Mouse (Mus musculus) forelimb bud, embryonic 11.5 days (tissue): ENCODE data around the gene Prss56.

Experiments used
- DNase-seq: peaks from one replicate; pipeline ENCODE4 v3.0.0-alpha.2; 2012; ENCODE audit warnings: low read depth, low spot score

The Prss56 gene

GRCm38 (mm10) chr1:87184751-87185139 lies 1.6 kb downstream of the Prss56 start:
- peak; percentile 53 for DNase-seq

- DNase-seq, result no peak
Measured at GRCm38 (mm10) chr1:87185526-87185925, 2.4 kb downstream of the Prss56 start.

- no peak for DNase-seq
Measured at GRCm38 (mm10) chr1:87186261-87187036, 3.3 kb downstream of the Prss56 start.

- peak; percentile 84 for DNase-seq
Measured at GRCm38 (mm10) chr1:87187037-87187355, 3.9 kb downstream of the Prss56 start.

GRCm38 (mm10) chr1:87190429-87190828 lies 7.3 kb downstream of the Prss56 start, which contains the start of gene Chrnd:
Chrnd (plus strand) TSS chr1:87190607.
- no peak for DNase-seq

- DNase-seq, result no peak
Measured at GRCm38 (mm10) chr1:87197296-87197695, 14.2 kb downstream of the Prss56 start.

- no peak for DNase-seq
Measured at GRCm38 (mm10) chr1:87198119-87199065, 15.3 kb downstream of the Prss56 start.

GRCm38 (mm10) chr1:87200811-87201210 lies 17.7 kb downstream of the Prss56 start:
- DNase-seq, result no peak

GRCm38 (mm10) chr1:87201848-87202247 lies 18.7 kb downstream of the Prss56 start:
- no peak for DNase-seq

- no peak for DNase-seq
Measured at GRCm38 (mm10) chr1:87203779-87204178, 20.7 kb downstream of the Prss56 start.

- DNase-seq, result no peak
Measured at GRCm38 (mm10) chr1:87204465-87204864, 21.4 kb downstream of the Prss56 start, which contains the start of gene Chrng. Chrng (plus strand) TSS chr1:87204657.

- DNase-seq, result no peak
Measured at GRCm38 (mm10) chr1:87205038-87205437, 21.9 kb downstream of the Prss56 start.

- DNase-seq, result no peak
Measured at GRCm38 (mm10) chr1:87205502-87205901, 22.4 kb downstream of the Prss56 start.

- no peak for DNase-seq
Measured at GRCm38 (mm10) chr1:87206339-87206738, 23.2 kb downstream of the Prss56 start.

GRCm38 (mm10) chr1:87211431-87211830 lies 28.3 kb downstream of the Prss56 start:
- DNase-seq, result no peak

- DNase-seq, result peak; percentile 93
Measured at GRCm38 (mm10) chr1:87213735-87214704, 30.9 kb downstream of the Prss56 start, which contains the start of gene Eif4e2. Eif4e2 (plus strand) TSS chr1:87213914.

GRCm38 (mm10) chr1:87214748-87215147 lies 31.6 kb downstream of the Prss56 start:
- DNase-seq, result no peak

GRCm38 (mm10) chr1:87217938-87218337 lies 34.8 kb downstream of the Prss56 start:
- no peak for DNase-seq

GRCm38 (mm10) chr1:87225739-87226138 lies 42.6 kb downstream of the Prss56 start:
- no peak for DNase-seq

- no peak for DNase-seq
Measured at GRCm38 (mm10) chr1:87226409-87227159, 43.5 kb downstream of the Prss56 start.

GRCm38 (mm10) chr1:87227160-87227550 lies 44.0 kb downstream of the Prss56 start:
- no peak for DNase-seq
